9 mouse cellular contexts compared by ENCODE assay signal in the genomic region with DNA sequence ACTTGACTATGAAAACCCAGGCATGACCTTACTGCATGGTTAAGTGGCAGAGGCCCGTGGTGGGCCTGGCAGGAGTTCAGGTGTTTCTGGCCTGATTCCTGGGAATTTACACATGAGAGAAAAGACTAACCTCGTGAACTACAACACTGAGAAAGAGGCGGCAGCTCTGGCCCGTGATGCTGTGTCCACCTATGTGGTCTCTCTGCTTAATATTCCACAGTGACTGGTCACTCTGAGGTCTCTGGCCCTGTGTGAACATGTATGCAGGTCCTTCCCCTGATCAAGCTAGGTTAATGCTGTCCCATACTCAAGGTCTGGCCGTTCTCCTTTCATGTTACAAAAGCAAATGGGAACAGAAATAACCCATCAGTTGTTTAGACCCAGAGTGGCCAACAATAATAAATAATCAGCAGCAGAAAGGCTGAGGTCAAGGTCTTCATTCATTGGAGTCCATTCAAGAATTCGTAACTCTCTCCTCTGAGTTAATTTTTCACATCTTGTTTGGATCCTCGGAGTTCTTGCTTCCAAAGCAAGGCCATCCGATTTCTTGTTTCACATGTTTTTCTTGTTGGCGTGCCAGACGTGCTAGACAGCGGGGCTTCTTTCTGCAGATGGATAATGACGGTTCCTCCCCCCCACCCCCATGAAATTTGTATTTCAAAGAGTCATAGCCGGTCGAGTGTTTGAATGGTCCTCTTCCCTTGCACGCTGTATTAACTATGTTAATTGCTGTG.
DNase-seq lines count a peak whose midpoint lies in the region; ATAC-seq and TF ChIP-seq lines count a peak whose summit lies in the region.
"Had no signal": no experiment of that assay in that cellular context is flagged by ENCODE, and none has a peak within 500 bp of the region (broad histone marks: within the 10 kb centered on the region; RNA-seq: fewer than 3 reads in every experiment).

No protein-coding gene starts in this region.

- H3K4me1 ChIP-seq in heart, embryonic 10.5 days: peaks cover 7% of the 10 kb centered on the region
- no peaks in the 10 kb centered on the region for H3K4me1 ChIP-seq in intestine, embryonic 15.5 days (replicated peaks)
- H3K4me1 ChIP-seq in lung, postnatal 0 days (ENCODE audit: insufficient read depth, low read depth, low read length): peaks cover 12% of the 10 kb centered on the region; the same call in 1 of the 2 replicates

- intact Hi-C loops in left cerebral cortex, postnatal 25 days (cut with DNase I): no loop called here

- H3K9me3 ChIP-seq in heart, embryonic 10.5 days: no peaks in the 10 kb centered on the region
- no peaks in the 10 kb centered on the region for H3K9me3 ChIP-seq in intestine, embryonic 15.5 days
- no peaks in the 10 kb centered on the region for H3K9me3 ChIP-seq in lung, postnatal 0 days (ENCODE audit: low read length)

- TF ChIP-seq EP300 in lung, postnatal 0 days (IDR thresholded peaks at IDR 0.05): no peak

- no peaks in the 10 kb centered on the region for H3K36me3 ChIP-seq in heart, embryonic 10.5 days
- H3K36me3 ChIP-seq in intestine, embryonic 15.5 days: no peaks in the 10 kb centered on the region
- no peaks in the 10 kb centered on the region for H3K36me3 ChIP-seq in lung, postnatal 0 days (ENCODE audit: insufficient read depth, low read length)

- ATAC-seq in intestine, embryonic 15.5 days: peak; percentile 49; the same call in 1 of the 2 replicates
- peak; percentile 17; the same call in 1 of the 2 replicates for ATAC-seq in lung, postnatal 0 days

- no peak overlapping the region for H3K4me2 ChIP-seq in intestine, embryonic 15.5 days (replicated peaks)
- H3K4me2 ChIP-seq in lung, postnatal 0 days (replicated peaks; ENCODE audit: low read depth, low read length): no peak overlapping the region

- peak; percentile 96 for DNase-seq in heart, adult 11 months
- DNase-seq in heart, embryonic 10.5 days (ENCODE audit: low spot score): no peak
- DNase-seq in adrenal gland, postnatal 14 days: peak; percentile 57
- DNase-seq in lung, postnatal 0 days (ENCODE audit: low spot score): peak; percentile 25
- no peak for DNase-seq in layer of hippocampus, adult 2 months (ENCODE audit: low spot score in 2 of 2)
- no peak for DNase-seq in urinary bladder, postnatal 10 days (ENCODE audit: low spot score)
- DNase-seq in left cerebral cortex, postnatal 25 days (ENCODE audit: low spot score in 2 of 2): no peak
- DNase-seq: cerebellum, adult 9-11 months had no signal

- no peak overlapping the region for H3K4me3 ChIP-seq in heart, embryonic 10.5 days
- no peak overlapping the region for H3K4me3 ChIP-seq in intestine, embryonic 15.5 days (replicated peaks)
- H3K4me3 ChIP-seq in lung, postnatal 0 days (ENCODE audit: low read depth, low read length): no peak overlapping the region
- H3K4me3 ChIP-seq in layer of hippocampus, adult 2 months: no peak overlapping the region

- H3K9ac ChIP-seq in intestine, embryonic 15.5 days: no peak overlapping the region
- no peak overlapping the region for H3K9ac ChIP-seq in lung, postnatal 0 days (replicated peaks; ENCODE audit: low read depth)

- WGBS in heart, embryonic 10.5 days: 87% methylated on average over 15 of the region's 15 CpGs
- WGBS in intestine, embryonic 15.5 days: 61% methylated on average over 15 of the region's 15 CpGs
- 50% methylated on average over 15 of the region's 15 CpGs for WGBS in lung, postnatal 0 days

- no peaks in the 10 kb centered on the region for H3K27me3 ChIP-seq in heart, embryonic 10.5 days (ENCODE audit: insufficient read depth, poor library complexity, severe bottlenecking)
- H3K27me3 ChIP-seq in intestine, embryonic 15.5 days (replicated peaks): no peaks in the 10 kb centered on the region
- no peaks in the 10 kb centered on the region for H3K27me3 ChIP-seq in lung, postnatal 0 days (replicated peaks; ENCODE audit: insufficient read depth, low read length)

- no peak overlapping the region for H3K27ac ChIP-seq in heart, embryonic 10.5 days
- H3K27ac ChIP-seq in intestine, embryonic 15.5 days: peak overlapping the region; percentile 20
- H3K27ac ChIP-seq in lung, postnatal 0 days (ENCODE audit: low read length): peak overlapping the region; percentile 40; the same call in 1 of the 2 replicates
- no peak overlapping the region for H3K27ac ChIP-seq in layer of hippocampus, adult 2 months

- no peak for TF ChIP-seq CTCF in lung, postnatal 0 days (IDR thresholded peaks at IDR 0.05)
- no peak for TF ChIP-seq CTCF in layer of hippocampus, adult 2 months (conservative IDR thresholded peaks at IDR 0.05)

Comparison
In these comparisons a context has a peak if more than half of its experiments do, and no peak if none do; other contexts are left out.
1. DNase-seq: peak in heart, adult 11 months (single experiment), adrenal gland, postnatal 14 days (single experiment) and lung, postnatal 0 days (single experiment); none in heart, embryonic 10.5 days (single experiment), layer of hippocampus, adult 2 months (0 of 2), urinary bladder, postnatal 10 days (single experiment) and left cerebral cortex, postnatal 25 days (0 of 2).
2. H3K27ac ChIP-seq: peak in intestine, embryonic 15.5 days (single experiment) and lung, postnatal 0 days (single experiment); none in heart, embryonic 10.5 days (single experiment) and layer of hippocampus, adult 2 months (single experiment).